In genomic region chr9:101950101-101950500, GRCm38 (mm10) we compare ENCODE assay signal across 21 mouse cellular contexts.
DNase-seq lines count a peak whose midpoint lies in the region; ATAC-seq and TF ChIP-seq lines count a peak whose summit lies in the region.
"Had no signal": no experiment of that assay in that cellular context is flagged by ENCODE, and none has a peak within 500 bp of the region (broad histone marks: within the 10 kb centered on the region; RNA-seq: fewer than 3 reads in every experiment).

No protein-coding gene starts in this region.

- no peaks in the 10 kb centered on the region for H3K9me3 ChIP-seq in hindbrain, embryonic 10.5 days
- H3K9me3 ChIP-seq in hindbrain, postnatal 0 days (ENCODE audit: low read length), result no peaks in the 10 kb centered on the region
- no peaks in the 10 kb centered on the region for H3K9me3 ChIP-seq in midbrain, embryonic 12.5 days
- H3K9me3 ChIP-seq: embryonic facial prominence, embryonic 10.5 days; hindbrain, embryonic 15.5 days; intestine, embryonic 15.5 days had no signal

- peak overlapping the region; percentile 40; the same call in 1 of the 2 replicates for H3K27ac ChIP-seq in hindbrain, embryonic 10.5 days
- no peak overlapping the region for H3K27ac ChIP-seq in hindbrain, postnatal 0 days
- H3K27ac ChIP-seq in midbrain, embryonic 12.5 days (replicated peaks), result peak overlapping the region; percentile 70
- H3K27ac ChIP-seq: embryonic facial prominence, embryonic 10.5 days; hindbrain, embryonic 15.5 days; intestine, embryonic 15.5 days had no signal

- H3K27me3 ChIP-seq in hindbrain, embryonic 10.5 days (ENCODE audit: insufficient read depth, poor library complexity, severe bottlenecking), result no peaks in the 10 kb centered on the region
- H3K27me3 ChIP-seq in hindbrain, postnatal 0 days (ENCODE audit: insufficient read depth, low read length), result no peaks in the 10 kb centered on the region
- no peaks in the 10 kb centered on the region for H3K27me3 ChIP-seq in midbrain, embryonic 12.5 days
- H3K27me3 ChIP-seq: CH12.LX; hindbrain, embryonic 15.5 days; intestine, embryonic 15.5 days had no signal

- no peak for DNase-seq in hindbrain, embryonic 10.5 days (ENCODE audit: low spot score)
- no peak for DNase-seq in hindbrain, postnatal 0 days (ENCODE audit: low spot score)
- peak; percentile 37 for DNase-seq in ZHBTc4 (ENCODE audit: low read depth, low spot score)
- DNase-seq in left cerebral cortex, adult 9 months (ENCODE audit: low spot score in 2 of 2), result no peak
- DNase-seq in kidney, adult 11 months, result no peak
- DNase-seq: adrenal gland, postnatal 25 days; B cell, adult 2 months; cerebellum, adult 11 months; cerebellum, adult 9-11 months; kidney, adult 9 months; kidney, postnatal 14 days; liver, postnatal 0 days; lung, postnatal 10 days; right cerebral cortex, postnatal 14 days had no signal

- no peak overlapping the region for H3K4me2 ChIP-seq in hindbrain, postnatal 0 days (ENCODE audit: low read depth, low read length)
- H3K4me2 ChIP-seq in midbrain, embryonic 12.5 days (replicated peaks), result no peak overlapping the region
- H3K4me2 ChIP-seq: heart, embryonic 11.5 days; hindbrain, embryonic 15.5 days; intestine, embryonic 15.5 days had no signal

- WGBS in hindbrain, embryonic 10.5 days, result 9% methylated on average over 3 of the region's 3 CpGs
- 10% methylated on average over 3 of the region's 3 CpGs for WGBS in hindbrain, postnatal 0 days
- WGBS in midbrain, embryonic 12.5 days, result 0% methylated on average over 3 of the region's 3 CpGs

- ATAC-seq in hindbrain, postnatal 0 days, result no peak
- peak; percentile 63; the same call in 1 of the 2 replicates for ATAC-seq in midbrain, embryonic 12.5 days (ENCODE audit: low FRiP score, low read depth)
- no peak for ATAC-seq in monocyte, adult 5-6 weeks (replicated peaks; ENCODE audit: insufficient number of reproducible peaks, low FRiP score, low TSS enrichment, poor library complexity, severe bottlenecking)
- ATAC-seq: intestine, embryonic 15.5 days; liver, postnatal 0 days had no signal

- H3K4me3 ChIP-seq in hindbrain, embryonic 10.5 days, result no peak overlapping the region
- no peak overlapping the region for H3K4me3 ChIP-seq in hindbrain, postnatal 0 days (ENCODE audit: low read length)
- H3K4me3 ChIP-seq in midbrain, embryonic 12.5 days, result no peak overlapping the region
- H3K4me3 ChIP-seq: embryonic facial prominence, embryonic 10.5 days; hindbrain, embryonic 15.5 days; intestine, embryonic 15.5 days had no signal

- no peak overlapping the region for H3K9ac ChIP-seq in hindbrain, postnatal 0 days (replicated peaks; ENCODE audit: low read length)
- H3K9ac ChIP-seq in midbrain, embryonic 12.5 days (replicated peaks), result 0 out of 2 replicates have a peak overlapping the region, but pooled peaks have one; percentile 7
- H3K9ac ChIP-seq: hindbrain, embryonic 15.5 days; intestine, embryonic 15.5 days; liver, postnatal 0 days had no signal

- H3K36me3 ChIP-seq in hindbrain, embryonic 10.5 days, result no peaks in the 10 kb centered on the region
- H3K36me3 ChIP-seq in hindbrain, postnatal 0 days (ENCODE audit: insufficient read depth, low read length), result no peaks in the 10 kb centered on the region
- H3K36me3 ChIP-seq in midbrain, embryonic 12.5 days, result no peaks in the 10 kb centered on the region
- H3K36me3 ChIP-seq: embryonic facial prominence, embryonic 10.5 days; intestine, embryonic 15.5 days had no signal

- TF ChIP-seq CTCF in hindbrain, postnatal 0 days (IDR thresholded peaks at IDR 0.05; ENCODE audit: low read depth), result no peak

- peaks cover 22% of the 10 kb centered on the region for H3K4me1 ChIP-seq in hindbrain, embryonic 10.5 days (replicated peaks)
- H3K4me1 ChIP-seq in hindbrain, postnatal 0 days (ENCODE audit: insufficient read depth, low read length), result 0 out of 2 replicates have a peak, but pooled peaks cover 4% of the 10 kb centered on the region
- peaks cover 23% of the 10 kb centered on the region for H3K4me1 ChIP-seq in midbrain, embryonic 12.5 days
- H3K4me1 ChIP-seq: intestine, embryonic 15.5 days had no signal
